Mouse (Mus musculus): ENCODE measurements around the gene Cfap299.
A peak's percentile ranks its signal among the peaks of the same experiment; 100 is the strongest.

Gene Cfap299

DNA sequence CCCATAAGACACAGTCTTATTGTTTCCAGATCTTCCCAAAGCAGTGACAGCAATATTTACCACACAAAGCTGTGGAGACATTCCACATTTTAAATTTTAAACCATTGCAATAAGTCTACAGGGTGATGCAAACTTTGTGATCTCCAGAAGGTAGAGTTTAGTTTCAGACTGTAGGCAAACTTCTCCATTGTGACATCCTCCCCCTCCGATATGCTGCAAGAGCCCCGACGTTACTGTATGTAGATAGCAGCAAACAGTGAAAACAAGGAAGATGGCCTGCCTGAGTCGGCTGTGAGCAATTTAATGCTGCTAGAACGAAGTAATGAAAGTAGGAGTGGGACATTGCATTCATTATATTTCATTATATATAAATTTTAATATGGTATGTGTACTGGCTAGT lies 359.1 kb downstream of the Cfap299 start:
- DNase-seq, result no peak

DNA sequence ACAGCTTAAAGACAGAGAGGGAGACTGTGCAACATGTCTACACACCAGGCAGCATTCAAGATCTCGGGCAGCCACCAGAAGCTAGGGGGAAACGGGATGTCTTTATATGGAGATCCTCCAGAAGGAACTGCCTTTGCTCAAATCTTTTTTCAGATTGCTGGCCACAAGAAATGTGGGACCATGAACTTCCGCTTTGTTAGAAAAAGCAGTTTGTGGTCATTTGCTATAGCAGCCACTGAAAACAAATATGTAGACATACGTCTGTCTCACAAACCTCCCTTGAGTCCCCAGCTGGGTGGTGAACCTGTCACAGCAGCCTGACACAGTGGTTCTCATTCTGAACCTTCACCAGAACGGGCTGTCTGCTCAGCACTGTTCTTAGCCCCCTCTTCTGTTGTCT lies 363.0 kb downstream of the Cfap299 start:
- no peak for DNase-seq

DNA sequence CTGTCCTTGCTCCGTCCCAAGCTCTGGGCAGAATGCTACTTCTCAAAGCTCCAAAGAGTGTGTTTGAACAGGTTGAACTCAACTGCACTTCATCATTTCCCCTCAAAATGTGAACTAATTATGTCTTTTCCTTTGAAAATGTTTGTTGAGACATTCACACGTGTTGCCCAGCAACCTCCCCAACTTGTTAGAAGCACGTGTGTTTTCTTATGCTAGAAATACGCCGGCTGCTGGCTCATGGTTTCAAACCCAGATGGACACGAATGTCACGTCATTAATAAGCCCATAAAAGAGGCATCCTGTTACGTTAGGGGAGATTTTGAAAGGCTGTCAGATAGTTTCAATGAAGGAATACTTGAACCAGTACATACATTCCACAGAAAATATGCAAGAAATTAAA lies 367.2 kb downstream of the Cfap299 start:
- no peak for DNase-seq

- no peak for DNase-seq
Measured at GRCm38 (mm10) chr5:98703963-98704362, 374.9 kb downstream of the Cfap299 start.

DNA sequence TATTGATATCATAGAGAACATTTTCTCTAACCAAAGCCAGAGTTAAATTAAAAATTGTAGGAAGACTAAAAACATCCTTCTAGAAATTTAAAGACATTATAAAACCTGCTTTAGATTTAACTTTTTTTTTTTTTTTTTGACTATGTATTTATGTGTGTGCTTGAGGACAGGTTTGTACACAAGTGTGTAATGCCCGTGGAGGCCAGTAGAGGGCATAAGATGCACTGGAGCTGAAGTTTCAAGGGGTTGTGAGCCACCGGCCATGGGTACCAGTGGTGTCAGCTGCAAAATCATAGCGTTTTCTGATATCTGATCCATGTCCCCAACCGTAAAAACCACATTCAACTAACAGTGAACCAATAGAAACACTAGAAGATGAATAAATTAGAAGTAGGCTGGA lies 377.5 kb downstream of the Cfap299 start:
- no peak for DNase-seq

DNA sequence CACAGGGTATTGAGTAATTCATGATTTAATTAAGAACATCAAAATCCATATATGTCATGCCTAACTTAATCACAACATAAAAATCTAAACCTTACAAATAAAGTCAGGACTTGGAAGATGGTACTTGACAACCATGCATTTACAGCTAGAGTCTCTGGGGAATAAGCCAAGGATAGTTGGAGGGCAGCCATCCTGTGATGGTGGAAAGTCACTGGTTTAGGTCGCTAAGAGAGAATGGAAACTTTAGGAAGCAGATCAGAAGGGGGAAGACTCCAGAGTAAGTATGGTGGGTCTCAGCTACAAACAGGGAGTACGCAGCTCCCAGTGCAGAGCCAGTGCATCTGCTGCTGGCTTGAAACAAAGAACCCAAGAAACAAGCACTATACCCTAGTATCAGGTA lies 386.3 kb downstream of the Cfap299 start:
- DNase-seq, result no peak

DNA sequence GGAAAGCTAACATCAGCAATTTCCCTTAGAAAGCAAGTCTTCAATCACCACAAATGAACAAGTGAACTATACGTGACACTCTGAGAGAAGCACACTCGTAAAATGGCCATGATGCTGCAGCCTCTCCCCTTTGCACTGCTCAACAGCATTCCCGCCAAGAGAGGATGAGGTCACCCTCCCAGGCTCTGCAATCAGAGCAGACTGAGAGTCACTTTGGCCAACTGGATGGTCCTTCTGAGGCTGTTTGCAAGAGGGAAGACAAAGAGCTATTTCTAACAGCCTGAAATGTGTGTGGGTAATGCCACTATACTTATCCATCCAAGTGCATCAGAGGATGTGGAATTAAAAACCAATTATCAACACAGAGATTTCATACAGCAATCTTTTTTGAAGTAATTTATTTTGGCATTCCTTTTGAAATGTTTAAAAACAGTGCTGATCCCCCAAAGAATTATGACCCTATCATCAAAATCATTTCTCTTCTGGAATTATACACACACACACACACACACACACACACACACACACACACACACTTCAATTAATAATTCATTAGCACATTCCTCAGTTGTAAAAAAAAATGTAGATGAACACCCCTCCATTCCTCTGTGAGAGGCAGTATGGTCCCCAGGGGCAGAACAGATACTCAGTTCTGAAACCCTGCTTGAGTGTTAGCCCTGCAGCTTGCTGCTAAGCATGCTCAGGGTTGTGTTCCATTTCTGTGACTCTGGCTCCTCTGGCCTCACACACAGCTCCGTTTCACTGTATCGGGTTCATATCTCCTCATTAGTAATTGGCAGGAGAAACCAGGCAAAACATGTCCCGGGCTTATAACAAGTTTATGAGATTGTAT lies 403.3 kb downstream of the Cfap299 start:
- DNase-seq, result no peak

DNA sequence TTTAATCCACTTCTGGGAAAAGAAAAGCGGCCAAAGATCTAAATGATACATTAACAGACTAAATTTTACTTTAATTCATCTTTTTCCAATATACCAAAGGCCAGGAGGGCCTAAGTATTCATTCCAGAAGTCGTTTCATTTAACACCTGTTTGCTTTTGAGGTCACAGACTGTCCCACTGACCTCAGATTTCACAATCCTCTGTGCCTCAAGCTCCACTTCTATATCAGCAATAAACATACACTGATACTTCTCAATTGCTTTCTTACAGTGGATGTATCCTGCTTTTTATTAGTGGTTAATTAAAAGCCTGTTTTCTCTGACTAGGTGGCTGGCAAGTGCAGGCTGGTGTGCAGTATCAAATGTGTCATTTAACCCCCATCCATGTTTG lies 403.9 kb downstream of the Cfap299 start:
- DNase-seq, result no peak

DNA sequence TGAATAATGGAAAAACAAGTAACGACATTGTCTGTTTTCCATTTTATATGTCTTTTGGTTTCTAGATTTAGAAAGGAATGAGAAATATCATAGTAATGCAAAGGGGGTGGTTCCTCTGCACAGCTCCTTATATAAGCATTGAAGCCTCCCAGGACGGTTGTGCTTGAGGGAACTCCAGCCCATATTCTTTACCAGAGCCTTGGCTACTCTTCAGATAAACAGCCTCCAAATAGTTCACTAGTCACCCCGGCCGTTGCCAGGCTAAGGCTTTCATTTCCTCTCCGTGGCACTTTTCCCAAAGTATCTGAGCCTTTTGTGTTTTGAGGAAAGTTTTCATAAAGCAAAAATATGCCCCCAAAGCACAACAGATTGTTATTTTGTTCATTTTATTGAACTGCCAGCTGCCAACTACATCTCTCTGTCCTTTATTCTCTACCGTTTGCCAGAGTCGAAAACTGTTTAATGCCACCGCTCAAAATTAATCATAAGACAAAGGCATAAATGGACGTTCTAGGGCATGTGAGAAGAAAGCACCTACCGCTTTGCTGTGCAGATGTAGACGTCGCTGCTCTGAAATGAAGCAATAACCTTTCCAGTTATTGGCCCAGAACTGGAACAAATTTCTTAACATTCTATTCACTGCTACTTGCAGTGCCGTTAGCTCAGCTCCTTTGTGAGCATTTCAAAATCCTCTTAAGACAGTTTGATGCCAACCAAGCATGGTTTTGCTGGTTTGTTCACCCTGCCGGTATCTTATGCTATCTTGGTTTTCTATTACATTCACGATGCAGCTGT lies 433.0 kb downstream of the Cfap299 start:
- DNase-seq, result no peak

DNA sequence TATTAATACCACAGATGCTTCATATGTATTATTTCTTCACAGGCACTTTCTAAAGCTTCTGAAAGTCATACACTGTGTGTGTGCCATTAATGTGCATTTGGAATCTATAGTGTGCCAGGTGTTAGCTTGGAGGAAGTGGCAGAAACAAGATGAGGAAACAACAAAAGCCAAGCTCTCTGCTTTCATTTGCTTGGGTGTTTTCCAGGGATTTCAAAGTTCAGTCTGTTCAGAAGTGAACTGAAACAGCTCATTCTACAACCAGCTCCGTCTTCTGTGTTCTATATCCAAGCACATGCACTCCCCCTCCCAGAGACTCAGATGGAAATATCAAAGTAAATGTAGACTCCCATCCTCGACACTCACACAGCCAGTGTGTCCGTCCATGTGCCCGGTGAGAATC lies 449.5 kb downstream of the Cfap299 start:
- DNase-seq, result no peak

- DNase-seq, result no peak
Measured at GRCm38 (mm10) chr5:98782066-98782465, 453.0 kb downstream of the Cfap299 start.

GRCm38 (mm10) chr5:98787735-98788134 lies 458.6 kb downstream of the Cfap299 start:
- no peak for DNase-seq

- DNase-seq, result no peak
Measured at GRCm38 (mm10) chr5:98788568-98788967, 459.5 kb downstream of the Cfap299 start.

DNA sequence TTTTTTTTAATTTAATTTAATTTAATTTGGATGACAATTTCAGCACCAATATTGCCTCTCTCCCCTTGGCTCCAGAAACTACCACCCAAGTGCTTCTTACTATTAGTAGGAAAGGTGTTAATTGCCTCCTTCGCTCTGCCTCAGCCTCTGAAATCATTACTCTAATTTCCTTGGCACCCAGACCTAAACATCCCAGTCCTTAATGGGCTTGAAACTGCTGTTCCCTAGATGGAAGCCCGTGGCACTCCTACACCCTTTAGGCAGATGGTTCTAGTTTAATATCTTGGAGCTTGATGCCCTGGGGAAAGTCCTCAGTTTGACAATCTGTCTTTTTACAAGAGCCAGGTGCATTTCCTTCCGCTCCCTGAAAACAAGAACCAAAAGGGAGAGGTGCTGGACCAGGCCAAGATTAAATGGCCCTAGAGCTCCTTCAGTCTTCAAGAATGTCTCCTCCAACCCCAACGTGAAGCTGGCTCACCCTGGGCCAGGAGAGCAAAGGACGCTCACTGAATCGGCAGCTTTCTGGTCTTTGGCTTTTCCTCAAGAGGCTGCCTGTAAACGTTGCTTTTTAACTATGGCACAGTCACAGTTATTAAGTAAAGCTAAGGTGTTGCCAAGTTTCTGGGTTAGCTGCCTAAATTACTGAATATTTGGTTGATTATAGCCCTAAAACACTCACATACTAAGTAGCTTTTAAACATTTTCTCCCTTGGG lies 461.9 kb downstream of the Cfap299 start:
- DNase-seq, result no peak

GRCm38 (mm10) chr5:98801495-98801894 lies 472.4 kb downstream of the Cfap299 start:
- no peak for DNase-seq

GRCm38 (mm10) chr5:98804761-98805160 lies 475.7 kb downstream of the Cfap299 start:
- DNase-seq, result no peak

DNA sequence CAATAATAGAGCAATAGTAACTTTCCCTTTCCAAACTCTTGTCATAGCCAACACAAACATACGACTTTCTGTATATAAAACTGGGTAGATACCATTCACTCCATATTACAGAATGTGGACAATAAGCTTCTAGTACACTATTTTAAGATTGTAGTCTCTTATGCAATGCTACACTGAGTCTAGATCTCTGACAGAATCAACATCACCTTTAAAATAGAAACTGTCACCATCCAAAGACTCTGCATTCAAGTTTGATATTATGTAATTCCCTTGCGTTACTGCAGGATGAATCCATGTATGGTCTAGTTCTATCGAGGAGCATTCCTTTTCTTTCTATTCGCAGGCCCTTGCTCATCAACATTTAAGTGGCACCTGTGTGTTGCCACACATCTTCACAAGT lies 477.4 kb downstream of the Cfap299 start:
- DNase-seq, result no peak

GRCm38 (mm10) chr5:98807022-98807421 lies 477.9 kb downstream of the Cfap299 start:
- peak; percentile 13 for DNase-seq

DNA sequence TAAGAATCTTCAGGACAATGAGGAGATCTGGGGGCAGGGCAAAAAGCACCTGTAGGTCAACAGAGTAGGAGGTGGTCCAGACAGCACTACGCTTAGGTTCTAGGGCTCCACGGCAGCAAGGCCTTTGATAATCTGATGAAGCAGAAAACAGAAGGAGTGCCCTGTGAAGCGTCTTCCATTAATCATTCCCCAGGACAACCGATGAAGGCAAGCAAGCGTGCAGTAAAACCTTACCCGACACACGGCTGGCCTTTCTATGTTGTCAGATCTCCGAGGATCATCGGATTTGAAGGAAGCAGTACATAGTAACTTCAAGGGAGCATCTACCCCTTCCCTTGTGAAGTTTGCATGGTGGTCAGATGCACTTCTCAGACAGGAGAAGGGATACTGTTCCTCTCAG lies 478.8 kb downstream of the Cfap299 start:
- no peak for DNase-seq

DNA sequence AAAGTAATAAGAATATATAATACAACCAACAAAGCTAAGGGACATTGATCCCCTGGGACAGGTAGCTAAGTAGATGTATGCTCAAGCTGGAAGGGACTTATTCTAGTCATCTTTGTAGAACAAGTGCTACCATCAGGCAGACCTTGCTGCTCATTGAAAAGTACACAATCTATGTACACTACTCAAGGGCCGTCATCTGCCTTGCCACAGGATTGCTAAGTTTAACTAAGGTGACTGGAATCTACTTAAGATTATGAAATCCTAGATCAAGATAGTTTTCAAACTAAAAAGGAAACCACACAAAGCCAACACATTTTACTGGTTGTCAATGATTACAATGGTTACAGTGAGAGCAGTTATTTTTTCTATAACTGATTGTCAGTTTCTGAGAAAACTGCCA lies 483.3 kb downstream of the Cfap299 start:
- no peak for DNase-seq

DNA sequence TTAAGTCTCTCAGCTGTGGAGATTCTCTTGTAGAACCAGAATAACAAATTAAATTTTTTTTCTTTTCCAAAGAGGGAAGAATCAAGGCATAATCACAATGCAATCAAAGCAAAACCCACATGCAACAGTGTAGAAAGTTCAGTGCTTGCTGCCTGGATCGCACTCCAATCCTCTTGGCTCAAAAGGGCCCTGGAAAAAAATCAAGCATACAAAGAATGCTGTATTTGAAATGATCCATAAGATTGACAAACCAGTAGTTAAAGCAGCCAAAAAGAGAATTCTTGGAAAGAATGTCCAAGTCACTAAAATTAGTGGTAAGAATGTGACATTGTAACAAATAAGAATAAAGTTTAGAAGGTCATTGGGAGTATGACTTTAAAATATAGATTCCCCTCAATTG lies 486.2 kb downstream of the Cfap299 start:
- DNase-seq, result no peak

GRCm38 (mm10) chr5:98833760-98834159 lies 504.7 kb downstream of the Cfap299 start:
- no peak for DNase-seq

GRCm38 (mm10) chr5:98834300-98834699 lies 505.2 kb downstream of the Cfap299 start:
- DNase-seq, result no peak
